Mouse (Mus musculus): ENCODE measurements around the gene Ifna4.

The Ifna4 gene

DNA sequence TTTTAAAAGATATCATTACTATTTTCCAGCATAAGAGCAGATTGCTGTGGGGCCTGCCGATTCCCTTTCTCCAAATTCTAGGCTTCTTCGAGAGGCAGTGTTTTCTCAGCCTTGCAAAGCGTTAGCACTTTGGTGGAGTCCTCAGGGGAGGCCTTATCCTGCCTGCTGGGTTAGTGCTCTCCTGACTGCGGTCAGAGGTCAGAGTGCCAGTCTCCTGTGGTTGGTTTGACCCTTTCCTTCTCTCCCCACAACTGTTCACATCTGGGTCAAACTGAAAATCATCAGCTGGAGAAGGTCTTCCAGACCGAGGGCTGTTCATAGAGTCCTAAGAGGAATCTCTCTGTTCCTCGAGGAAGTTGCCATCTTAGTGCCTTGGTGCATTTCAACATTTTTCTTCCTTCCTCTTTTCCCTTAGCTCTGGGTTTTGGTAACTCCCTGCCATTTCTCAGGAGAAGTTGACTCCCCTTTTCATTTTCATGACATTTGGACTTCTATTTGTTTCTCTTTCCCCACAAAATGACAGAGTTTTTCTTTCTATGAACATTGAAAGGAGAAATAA, 23.4 kb downstream of the Ifna4 start:
- DNase-seq (ENCODE audit: low read depth in 2 of 2, low spot score in 2 of 2): no peak

DNA sequence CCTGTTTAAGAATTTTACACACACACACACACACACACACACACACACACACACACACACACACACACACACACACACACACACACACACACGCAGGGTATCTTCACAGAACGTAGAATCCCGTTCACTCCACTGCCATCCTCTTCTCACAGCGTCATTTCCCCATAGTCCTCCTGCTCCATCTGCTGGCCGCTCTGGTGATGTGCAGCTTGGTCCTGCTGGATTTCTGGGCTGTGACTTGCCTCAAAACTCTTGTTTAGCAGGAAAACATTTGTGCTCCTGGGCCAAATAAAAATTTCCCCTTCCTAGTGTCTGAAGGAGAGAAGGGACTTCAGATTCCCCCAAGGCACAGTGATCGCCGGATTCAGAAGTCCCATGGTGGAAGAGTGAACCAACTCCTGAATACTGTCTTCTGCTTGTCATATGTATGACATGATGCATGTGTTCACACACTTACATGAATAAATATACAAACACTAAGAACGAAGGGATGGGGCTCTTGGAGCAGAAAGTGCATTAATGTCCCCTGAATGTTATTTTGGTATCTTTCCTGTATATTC, 25.8 kb downstream of the Ifna4 start:
- DNase-seq (ENCODE audit: low read depth in 2 of 2, low spot score in 2 of 2): peak; percentile 81 to 86

DNA sequence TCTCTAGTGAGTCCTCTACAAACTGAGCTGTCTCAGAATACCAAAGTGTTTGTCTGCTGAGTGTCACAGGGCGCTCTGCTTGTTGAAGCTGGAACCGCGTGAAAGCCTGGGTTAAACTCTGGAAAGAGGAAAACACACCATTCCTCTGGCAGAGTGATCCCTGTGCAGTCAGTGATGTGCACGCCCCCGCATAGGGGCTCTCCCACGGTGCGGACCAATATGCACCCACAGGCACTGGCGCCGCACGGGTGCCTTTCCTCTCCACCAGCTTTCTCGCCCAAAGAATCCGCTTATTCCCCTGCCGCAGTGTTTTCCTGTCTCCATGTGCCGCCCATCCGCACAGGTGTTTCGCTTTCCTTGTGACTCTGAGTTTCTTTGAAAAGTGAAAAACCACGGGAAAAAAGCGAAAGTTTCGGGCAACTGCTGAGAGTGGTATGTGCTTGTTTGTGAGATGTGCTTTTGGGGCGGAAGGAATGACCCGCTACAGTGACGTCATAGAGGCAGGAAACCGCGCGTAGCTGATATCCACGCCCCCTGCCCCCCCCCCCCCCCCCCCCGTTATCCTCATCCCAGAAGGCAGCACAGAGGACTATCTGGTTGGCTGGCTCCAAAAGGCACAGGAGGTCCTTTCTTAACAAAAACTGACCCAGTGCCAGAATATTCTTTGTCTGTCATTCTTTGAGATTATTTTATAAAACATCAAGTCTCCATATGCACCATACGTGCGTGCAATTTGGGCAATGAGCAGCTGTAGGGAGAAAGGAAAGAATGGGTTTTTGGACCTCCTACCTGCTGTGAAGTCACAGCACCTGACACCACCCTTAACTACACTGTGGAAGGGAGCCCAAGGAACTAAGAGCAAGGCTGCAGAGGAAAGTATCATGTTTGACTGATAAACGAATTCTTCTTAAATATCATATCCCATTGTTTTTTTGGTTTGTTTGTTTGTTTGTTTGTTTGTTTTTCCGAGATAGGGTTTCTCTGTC, 26.6 kb downstream of the Ifna4 start:
- peak; percentile 59 to 73 for DNase-seq (ENCODE audit: low read depth in 2 of 2, low spot score in 2 of 2)

DNA sequence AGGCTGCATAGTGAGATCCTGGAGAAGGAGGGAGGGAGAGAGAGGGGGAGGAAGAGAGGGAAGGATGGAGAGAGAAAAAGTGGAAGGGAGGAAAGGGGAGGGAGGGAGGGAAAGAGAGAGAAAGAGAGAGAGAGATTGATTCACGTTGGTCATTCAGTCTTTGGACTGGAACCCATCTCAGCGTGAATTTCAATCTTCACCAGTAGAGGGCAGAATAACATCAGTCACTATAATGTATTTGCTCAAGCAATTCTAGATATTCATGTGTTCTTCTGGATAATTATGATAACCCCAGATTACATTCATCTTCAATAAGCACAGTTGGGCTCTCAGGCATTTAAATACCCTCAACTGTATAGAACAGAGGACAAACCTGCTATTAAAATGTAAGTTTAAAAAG, 31.0 kb downstream of the Ifna4 start:
- DNase-seq (ENCODE audit: low read depth in 2 of 2, low spot score in 2 of 2): peak; percentile 30 to 43

DNA sequence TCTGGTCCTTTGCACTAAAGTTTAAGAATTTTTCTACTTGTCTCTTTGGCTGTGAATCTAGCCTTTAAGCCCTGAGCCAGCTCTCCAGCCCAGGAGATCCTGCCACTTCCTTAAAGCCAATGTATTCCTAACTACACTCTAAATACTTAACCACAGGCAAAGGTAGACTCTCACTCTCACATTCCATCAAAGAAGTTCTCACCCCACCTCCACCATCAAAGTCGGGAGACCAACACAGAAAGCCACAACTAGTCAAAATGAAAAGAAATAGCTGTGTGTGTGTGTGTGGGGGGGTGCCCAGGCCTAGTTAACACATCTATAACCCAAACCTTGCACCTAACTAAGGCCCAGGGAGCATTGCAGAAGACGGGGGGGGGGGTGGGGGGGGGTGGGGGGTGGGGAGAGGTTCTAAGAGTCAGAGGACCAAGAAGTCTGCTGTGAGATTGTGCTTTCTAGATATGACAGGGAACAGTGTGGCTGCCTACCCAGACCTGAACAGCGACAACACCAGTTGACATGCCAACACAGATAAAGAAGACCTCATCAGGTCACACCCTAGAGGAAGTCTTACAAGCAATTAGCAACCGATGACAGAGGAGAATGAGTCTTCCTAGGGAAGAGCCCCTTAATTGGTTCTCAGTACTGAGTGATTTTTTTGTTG, 33.9 kb downstream of the Ifna4 start:
- DNase-seq (ENCODE audit: low read depth in 2 of 2, low spot score in 2 of 2): no peak

DNA sequence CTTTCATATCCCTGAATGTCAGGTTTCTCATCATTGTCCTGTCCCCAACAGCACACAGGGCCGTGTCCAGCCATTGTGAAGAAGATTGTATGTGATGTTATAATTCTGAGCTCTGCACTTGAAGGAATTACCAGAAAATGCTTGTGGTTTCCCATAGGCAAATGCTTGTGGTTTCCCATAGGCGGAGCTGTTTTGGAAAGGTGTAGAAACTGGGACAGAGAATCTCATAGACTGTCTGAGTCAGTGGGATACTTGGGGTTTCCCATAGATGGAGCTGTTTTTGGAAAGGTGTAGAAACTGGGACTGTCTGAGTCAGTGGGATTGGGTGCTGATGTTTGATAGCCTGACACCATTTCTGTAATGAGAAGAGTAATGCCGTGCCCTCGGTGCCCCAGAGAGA, 34.9 kb downstream of the Ifna4 start:
- no peak for DNase-seq (ENCODE audit: low read depth in 2 of 2, low spot score in 2 of 2)

DNA sequence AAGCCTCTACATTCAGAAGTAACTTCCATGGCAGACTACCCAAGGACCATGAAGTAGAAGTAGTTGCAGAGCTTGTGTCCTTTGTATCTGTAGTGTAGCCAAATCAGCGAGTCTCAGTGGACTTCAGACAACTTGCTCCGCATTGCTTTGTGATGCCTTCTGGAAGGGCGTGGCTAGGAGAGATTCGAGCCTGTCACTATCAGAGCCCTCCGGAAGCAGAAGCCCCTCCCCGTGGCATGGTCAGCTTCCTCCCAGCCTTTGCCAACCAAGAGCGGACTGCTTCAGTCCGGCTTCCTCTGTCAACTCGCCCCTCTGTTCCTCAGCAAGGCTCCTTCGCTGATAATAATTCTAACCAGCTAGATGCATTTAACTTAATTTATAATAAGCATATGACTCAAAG, 36.6 kb downstream of the Ifna4 start:
- no peak for DNase-seq (ENCODE audit: low read depth in 2 of 2, low spot score in 2 of 2)

DNA sequence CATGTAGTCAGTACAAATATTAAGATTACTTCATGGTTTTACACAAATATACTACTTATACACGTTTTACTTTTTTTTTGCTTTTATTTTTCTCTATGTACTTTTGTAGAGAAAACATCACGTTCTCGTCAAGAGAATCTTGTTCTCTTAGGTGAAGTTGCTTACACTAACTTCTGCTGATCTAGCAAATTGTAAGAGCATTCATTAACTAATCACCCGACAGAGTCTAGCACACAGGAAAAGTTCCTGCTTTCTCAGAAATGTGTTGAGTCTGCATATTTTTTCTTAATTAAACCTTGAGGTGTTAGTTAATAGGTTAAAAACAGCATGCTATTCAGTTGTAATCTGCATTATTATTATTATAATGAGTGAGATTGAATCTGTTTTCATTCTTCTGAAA, 37.1 kb downstream of the Ifna4 start:
- no peak for DNase-seq (ENCODE audit: low read depth in 2 of 2, low spot score in 2 of 2)

DNA sequence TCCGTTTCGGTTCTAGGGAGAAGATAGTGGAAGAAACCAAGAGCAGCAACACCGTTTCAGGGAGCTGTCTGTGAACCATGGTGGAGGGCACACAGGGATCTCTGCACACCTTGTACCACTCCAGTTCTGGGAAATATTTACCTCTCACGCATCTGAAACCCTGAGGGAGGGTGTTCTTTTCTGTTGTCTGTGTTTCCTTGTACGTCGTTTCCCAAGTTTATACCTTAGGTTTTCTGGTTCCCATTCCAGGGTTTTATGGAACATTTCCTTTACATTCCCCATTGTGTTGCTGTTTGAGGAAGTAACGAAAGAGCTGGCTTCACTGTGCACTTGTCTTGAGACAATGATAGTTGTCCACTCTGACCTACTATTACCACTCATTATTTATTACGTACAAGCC, 38.4 kb downstream of the Ifna4 start, which contains the start of gene Ifne:
Gene Ifne, minus strand, starts transcription at position 101 of the 400 bp plus-strand sequence.
- DNase-seq (ENCODE audit: low read depth in 2 of 2, low spot score in 2 of 2): no peak

DNA sequence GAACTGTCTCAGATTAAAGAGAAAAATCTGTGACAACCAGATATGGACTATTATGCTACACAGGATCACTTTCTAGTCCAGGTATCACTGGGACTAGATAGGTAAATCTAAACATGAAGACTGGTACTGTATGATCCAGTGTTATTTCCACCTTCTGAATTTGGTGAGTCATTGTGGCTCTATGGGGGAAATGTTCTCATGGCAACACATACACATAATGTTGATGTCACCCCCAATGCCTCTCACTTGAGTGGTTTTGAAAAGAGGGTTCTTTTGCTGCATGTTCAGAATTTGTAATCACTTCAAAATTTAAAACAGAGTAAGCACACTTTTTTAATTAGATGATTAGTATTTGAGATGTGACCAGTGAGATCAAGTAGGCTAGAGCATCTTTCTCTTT, 46.6 kb downstream of the Ifna4 start:
- DNase-seq (ENCODE audit: low read depth in 2 of 2, low spot score in 2 of 2): no peak
